Mouse (Mus musculus) frontal cortex, postnatal 10 days (tissue): ENCODE measurements at regions not wholly inside any gene's neighbourhood (a gene's known extent, or its start where the extent isn't known, plus 50 kb on each side); places are given as distances from the start of the nearest gene placed in this dataset.
A peak's percentile ranks its signal among the peaks of the same experiment; 100 is the strongest.

Experiments
- DNase-seq, 2 experiments: peaks; one replicate each; pipeline ENCODE4 v3.0.0; 2022; ENCODE audit warnings: low spot score in 2 of 2, mixed read lengths in 1 of 2

DNA sequence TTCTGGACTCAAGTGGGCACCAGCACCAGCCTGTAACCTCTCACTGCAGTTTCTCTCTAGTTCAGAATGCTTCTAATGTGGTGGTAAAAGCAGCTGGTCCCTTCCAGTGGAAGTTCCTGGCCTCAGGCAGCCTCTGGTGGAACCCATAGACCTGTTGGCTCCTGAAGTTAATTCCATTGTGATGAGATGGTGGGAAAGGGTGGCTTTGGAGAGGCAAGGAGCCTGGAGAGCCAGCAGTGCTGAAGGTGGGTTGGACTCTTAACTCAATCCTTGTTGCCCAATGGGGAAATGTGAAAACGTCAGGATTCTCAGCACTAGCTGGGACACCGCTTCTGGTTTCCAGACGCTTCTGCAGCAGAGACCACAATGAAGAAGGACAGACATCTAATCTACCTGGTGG is 210.9 kb downstream of the Opa1 start:
- DNase-seq = no peak

DNA sequence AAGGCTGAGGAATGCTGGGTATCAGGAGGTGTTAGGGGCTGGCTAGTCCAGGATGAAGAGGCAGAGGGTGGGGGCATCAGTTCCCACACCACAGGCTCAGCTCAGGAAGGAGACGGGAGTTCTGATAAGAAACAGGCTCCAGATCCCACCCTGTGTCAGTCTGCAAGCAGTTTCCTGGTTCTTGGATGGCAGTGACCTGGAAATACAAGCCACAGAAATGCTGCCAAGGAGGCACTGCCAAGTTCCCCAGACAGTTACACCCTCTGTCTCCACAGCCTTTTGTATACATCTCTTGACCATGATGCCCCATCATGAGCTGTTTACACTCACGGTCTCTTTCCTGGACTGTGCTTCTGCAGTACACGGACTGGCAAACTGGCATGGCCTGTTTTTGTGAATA is 220.1 kb downstream of the Opa1 start:
- DNase-seq = no peak

DNA sequence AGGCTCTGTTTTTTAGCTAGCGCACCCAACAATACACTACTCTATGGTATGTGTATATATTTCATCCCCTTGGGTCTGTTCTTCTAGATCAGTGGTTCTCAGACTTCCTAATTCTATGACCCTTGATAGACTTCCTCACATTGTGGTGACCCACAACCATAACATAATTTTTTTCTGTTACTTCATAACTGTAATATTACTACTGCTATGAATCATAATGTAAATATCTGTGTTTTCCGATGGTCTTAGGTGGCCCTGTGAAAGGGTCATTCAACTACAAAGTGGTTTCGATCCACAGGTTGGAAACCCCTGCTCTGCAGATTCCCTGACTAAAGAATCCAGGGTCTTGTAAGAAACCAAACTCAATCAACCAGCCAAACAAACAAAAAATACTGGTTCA is 220.8 kb downstream of the Opa1 start:
- no peak for DNase-seq

DNA sequence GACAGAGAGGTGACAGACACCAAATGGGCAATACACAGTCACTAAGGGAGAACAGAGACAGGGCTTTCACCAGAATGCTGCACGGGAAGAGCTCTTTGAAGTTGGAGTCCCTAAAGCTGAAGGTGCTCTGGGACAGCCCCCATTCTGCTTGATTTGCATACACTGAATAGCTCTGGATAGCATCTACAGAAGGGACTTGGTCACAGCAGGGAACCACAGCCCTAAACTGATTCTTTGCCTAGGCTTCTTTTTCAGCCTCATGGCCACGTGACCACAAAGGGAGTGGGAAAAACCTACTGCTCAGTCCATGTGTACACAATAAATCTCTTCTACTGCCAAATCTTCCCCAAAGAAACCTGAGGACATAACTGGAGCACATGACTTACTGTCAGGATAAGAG is 221.3 kb downstream of the Opa1 start:
- DNase-seq = no peak

DNA sequence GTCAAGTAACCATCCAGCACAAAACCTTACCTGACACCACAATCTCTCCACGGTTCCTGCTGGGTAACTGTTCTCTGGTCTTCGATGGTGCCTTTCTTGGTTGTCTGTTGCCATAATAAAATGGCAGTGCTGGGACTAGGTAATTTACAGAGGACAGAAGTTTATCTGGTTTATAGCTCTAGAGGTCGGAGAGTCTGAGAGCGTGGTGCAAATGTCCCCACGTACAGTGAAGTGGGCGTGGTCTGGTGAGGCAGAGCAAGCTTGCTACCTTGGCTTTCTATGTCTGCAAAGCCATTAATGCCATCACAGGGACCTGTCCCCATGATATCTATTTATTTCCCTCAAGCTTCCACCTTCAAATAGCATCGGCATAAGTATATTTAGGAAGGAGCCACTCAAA is 223.0 kb downstream of the Opa1 start:
- DNase-seq = no peak

DNA sequence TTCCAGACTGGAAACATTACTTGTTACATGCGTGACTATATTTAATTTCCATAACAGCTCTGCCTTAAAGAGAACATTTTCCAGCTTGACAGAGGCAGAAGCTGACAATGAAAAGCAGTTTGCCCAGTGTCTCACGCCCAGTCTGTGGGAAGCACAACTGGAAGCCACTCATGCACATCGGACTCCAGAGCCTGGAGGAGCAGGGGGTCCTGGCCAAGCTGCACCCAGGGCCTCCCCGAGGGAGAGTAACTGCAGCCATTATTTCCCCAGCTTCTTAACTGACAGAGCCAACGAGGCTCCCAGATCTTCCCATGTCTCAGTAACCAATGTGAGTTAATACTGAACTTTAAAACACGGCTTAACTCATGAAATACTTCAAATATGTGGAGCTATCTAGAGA is 223.5 kb downstream of the Opa1 start:
- DNase-seq = no peak

DNA sequence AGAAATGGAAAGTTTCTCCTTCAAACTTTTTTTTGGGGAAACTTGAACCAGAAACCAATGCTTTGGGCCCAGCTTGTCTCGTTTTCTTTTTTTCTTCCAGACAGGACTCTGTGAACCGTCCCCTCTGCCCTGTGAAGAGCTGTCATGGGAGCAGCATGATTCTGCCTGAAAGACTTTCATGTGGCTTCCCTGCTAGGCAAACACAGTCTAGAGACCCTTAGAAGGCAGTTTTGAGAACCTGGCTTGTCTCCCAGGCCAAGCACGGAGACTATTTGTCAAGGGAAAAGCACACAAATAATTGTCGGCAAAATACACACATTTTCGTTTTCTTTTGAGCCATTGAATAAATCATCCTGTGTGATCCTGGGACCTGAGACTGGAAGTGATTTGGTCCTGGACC is 228.7 kb downstream of the Opa1 start:
- DNase-seq = no peak

DNA sequence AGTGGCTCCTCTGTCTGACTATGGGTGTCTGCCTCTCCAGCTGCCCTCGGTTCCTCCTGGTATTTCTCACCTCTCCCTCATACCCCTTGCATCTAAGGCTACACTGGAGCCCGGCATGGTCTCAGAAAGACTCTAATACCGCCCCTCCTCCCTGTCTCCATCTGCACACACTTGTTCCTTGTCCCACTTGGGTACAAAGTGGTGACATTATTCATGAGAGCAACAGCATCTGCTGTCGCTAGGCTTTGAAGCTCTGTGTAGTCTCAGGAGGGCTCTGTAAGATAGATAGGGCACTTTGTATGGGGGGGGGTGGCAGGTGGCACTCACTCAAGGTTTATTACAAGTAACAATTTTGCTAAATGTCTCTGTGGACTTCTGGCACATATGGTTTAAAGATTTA is 229.7 kb downstream of the Opa1 start:
- no peak for DNase-seq

DNA sequence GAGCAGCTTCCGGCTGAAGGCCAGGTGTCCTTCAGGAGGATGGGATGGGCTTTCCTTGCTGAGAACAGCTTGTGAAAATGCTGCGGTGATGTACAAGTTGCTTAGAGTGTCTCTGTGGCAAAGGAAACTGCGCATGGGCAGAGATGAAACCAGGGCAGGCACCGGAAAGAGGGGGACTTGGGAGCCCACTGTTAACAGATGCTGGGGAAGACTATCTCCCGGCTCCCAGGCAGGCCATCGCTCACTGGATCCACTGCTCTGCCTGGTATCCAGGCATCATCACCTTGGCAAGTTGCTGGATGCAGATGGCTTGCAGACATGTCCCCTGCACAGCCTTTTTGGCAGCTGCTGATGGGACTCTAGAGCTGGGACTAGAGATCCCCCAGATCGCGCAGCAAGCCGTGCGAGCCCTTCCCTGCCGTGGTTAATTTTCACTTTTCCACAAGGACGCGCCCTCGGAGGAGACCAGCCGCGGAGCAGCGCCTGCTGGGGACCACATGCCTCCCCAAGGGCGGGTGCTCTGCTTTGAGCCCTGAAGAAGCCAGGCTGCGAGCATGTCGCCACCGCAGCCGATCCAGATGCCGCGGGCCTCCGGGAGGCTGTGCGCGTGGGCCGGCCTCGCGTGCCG is 234.4 kb downstream of the Opa1 start:
- DNase-seq = peak; percentile 50 to 56

DNA sequence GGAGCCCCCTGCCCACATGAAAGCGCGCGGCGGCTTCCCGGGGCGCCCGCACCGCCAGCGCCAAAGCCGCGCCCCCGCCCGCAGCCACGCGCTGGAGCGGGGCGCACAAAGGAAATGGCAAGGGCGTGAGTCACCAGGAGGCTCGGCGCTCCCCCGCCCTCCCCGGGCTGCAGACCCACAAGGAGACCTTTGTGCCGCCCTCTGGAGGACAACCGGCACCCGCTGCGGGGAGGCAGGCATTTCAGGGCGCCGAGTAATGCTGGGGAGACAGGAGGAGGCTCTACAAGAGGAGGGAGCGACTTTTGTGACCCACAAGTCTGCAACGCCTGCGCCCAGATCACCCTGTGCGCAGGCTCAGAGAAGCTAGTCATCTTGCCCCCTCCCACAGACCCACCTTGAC is 234.9 kb downstream of the Opa1 start:
- peak; percentile 77 for DNase-seq

DNA sequence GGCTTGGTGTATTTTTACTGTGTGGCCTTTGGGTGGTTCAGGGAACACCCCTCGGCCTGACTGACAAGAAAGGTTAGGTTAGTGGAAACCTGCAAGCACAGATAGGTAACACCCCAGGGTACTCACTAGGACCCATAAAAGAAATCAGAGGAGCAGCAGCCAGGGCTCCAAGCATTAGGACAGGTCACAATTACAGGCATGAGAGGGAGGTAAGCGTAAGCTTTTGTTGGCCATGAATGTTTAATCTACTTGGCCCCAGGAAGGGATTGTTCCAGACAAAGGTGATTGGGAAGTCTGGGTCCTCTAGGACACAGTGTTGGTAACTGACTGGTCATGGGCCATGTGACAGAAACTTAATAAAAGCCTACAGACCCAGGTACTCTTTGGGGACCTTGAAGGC is 235.5 kb downstream of the Opa1 start:
- no peak for DNase-seq

DNA sequence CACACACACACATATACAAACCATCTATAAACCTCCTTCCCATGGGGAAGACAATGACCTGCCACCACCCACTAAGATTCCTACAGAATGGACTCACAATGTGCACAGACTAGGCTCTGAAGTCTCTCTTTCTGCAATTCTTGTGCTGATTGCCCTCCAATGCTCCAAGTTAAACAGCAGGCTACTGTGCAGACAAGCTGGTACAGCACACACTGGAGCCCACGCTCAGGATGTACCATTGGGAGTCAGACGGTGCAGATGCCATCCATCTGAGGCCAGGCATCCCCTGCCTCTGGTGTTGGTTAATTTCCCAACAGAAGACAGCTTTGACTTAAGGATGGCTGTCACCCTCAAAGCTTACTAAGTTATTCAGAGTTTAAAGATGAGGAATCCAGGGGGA is 236.1 kb downstream of the Opa1 start:
- DNase-seq = no peak

DNA sequence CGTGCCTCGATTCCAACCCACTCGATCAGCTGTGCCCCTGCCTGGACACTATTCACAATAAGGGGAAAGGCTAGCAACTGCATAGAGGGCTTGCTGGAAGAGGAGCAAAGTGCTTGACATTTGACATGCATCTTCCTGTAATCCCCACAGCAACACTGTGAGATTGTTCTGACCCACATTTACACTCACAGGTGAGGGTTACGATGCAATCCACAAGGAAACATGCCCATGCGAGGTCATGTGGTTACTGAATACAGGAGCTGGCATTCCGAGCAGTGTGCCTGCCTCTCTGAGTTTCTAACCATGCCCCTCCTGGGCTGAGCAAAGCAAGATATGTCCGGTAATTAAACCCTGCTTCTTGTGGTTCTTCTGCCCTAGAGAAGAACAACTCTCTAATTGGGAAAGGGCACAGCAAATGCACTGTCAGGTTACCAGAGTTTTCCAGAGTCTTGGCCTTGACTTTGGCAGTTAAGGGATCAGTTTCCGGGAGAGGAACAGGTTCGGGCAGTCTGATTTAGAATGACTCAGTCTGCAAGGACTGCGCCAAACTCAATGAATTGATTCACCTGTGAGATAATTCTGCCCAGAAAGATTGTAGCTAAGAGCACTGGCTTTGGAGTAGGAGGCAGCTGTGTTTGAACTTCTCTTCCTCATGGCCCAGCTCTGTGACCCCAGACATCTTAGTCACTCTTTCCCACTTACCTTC is 236.7 kb downstream of the Opa1 start:
- no peak for DNase-seq

DNA sequence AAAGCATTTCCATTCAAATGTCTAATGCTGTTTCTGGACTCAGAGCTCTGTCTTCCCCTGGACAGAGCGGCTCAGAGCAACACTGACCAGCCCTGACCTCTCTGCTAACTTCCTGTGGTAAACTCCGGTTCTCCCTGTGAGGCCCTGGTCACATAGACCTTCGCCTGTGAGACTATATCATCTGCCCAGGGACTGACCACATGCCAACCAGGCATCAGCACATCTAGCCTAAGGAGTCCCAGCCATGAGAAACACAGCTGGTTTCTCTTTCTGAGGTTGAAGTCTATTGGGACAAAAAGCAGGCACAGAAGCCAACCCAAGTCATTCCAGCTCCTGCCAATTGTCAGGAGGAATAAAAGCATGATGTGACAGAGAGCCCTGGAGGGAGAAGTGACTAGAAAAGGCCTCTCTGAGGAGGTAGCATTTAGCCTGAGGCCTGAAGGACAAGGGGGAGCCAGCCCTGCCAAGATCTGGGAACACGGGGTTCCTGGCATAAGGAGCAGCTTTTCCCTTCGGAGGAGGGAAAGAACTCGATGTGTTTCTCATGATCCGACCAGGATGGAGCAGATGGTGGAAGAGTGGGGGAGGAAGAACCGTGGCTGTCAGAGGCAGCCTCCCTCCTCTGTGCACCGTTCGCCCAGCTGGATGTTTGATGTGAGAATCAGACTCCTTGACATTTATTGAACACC is 237.7 kb downstream of the Opa1 start:
- peak; percentile 40 to 57 for DNase-seq

DNA sequence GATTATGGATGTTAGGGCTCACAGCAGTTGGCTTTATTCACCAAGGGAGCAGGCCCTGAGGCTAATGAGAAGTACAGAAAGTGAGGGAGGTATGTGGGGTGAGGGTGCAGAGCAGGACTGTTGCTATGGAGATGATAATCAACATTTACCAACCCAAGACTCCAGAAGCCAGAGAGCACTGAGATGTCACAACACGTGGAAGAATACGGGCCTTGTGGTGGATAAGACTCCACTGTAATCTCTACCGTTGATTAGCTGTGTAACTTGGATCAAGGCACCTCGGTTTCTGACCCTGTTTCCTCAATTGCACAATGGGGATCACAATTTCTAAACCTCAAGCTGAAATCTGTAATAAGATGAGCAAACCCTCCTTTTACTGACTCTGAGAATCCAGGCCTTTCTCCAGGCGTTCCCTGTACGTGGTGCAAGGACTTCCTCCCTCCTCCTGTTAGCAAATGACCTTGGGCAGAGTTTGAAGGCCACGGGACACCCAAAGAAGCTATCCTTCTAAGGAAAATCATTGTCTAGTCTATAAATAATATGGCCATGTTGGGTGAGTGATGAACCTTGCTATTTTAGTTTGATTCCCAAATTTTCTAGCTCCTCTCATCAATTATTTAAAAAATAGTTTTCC is 239.8 kb downstream of the Opa1 start:
- DNase-seq = no peak

DNA sequence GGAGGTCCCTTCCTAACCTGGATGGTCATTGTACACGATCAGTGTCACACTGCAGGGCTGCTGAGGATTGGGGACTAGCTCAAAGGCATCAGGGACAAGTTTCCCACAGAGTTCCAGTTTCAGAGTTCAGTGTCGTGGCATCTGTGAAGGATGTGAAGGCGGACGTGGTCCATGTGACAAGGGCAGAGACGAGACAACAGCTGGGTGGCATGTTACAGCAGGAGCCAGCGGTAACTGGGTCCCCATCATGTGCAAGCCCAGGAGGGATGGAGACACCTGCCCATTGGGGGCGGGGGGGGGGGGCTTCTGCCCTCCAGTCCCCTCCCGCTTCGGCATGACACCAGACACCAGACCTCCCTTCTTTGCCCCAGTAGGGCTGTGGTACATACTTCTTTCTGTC is 241.6 kb downstream of the Opa1 start:
- no peak for DNase-seq

DNA sequence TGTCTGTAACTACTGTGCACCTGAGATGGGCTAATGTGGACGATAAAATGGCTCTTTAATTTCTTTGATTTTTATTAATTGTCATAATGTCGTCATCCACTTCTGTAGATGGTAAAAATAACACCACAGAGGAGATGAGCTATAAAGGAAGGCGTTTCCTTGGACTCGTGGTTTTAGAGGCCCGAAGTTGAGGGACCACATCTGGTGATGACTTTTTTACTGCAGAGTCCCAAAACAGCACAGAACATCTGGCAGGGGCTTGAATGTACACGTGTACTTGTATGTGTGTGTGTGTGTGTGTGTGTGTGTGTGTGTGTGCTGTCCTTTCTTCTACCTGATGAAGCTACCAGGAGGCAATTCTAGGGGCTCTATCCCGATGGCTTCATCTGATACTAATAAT is 242.1 kb upstream of the Hes1 start:
- no peak for DNase-seq

DNA sequence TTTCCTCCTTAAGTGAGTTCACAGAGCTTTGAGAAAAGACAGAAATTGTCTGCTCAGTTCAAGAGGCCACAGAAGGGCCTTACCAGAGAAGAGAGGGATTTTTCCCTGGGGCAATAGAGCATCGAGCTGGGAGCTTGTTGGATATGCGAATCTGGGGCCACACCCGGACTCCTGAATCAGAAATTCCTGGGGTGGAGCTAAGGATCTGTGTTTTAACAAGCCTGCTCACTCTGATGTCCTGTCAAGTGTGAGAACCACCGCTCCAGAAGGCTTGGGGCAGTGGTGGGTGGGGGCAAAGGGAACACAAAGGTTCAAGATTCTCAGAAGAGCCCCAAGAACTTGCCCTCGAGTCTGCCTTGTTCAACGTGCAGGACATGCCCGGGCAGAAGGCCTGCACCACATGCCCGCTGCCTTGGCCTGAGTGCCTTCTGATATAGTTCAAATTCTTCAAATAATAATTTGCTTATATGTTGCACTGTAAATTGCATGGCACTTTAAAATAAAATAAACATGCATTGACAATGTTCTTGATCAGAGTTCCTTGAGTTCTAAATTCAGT is 241.3 kb upstream of the Hes1 start:
- DNase-seq = no peak

DNA sequence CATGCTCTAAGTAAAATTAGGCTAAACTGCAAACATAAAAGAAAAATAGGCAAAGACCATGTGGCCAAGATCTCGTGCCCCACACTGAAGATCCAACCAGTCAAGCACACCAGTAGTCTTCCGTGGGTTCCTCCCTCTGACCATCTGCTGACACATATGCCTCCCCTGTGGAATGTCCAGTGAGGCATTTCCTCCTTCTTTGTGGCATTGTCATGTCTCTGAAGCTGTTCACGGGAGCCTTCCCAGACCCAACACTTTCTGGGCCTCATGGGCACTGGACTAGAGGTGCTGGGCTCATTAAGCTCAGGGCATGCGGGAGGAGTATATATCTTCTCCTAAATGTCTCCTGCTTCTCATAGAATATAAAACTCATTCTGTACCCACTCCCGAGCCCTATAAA is 237.3 kb upstream of the Hes1 start:
- DNase-seq = no peak

DNA sequence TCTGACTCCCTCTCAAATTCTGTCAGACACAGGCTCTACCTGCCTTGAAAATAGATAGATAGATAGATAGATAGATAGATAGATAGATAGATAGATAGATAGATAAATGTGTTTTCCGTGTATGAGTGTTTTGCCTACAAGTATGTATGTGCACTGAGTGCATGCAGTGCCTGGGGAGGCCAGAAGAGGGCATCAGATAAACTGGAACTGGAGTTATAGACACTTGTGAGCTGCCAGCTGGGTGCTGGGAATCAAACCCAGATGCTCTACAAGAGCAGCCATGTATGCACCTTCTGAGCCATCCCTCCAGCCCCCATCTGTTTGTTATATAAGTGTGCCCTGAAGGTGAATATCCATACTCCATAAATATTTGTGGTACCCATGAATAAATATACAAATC is 236.4 kb upstream of the Hes1 start:
- no peak for DNase-seq

DNA sequence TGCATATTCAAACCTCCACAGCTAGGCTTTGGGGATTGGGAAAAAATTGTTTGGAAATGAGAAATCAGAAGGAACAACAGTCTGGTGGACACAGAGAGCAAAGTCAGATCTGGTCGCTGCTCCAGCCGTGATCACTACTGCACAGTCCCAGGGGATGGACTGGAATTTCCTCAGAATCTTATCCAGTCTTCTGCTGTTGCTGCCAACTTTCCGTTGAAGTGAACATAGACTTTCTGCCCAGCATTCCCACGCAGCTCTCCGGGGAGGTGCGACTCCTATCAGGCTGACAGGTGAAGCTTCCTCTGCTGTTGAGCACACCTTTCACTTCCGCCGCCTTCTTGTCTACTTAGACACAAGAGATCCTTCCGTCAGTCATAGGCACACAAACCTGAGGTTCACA is 234.7 kb upstream of the Hes1 start:
- no peak for DNase-seq

DNA sequence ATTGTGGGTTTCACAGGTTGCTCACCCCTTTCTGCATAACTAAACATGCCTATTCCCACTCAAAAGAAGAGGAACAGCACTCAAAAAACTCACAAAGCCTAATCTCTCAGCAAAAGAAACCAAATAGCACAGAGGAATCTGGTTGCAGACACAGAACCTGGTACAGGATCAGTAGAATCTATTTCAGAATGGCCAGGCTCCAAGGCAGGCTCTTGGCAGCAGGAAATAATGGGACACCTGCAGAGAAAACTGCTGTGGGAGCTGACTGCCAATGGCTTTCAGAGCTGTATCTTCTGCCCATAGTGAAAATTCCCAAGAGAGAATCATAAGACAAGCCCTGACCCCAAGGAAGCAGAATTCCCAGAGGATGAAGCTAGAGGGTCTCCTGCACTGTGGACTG is 234.1 kb upstream of the Hes1 start:
- DNase-seq = no peak

DNA sequence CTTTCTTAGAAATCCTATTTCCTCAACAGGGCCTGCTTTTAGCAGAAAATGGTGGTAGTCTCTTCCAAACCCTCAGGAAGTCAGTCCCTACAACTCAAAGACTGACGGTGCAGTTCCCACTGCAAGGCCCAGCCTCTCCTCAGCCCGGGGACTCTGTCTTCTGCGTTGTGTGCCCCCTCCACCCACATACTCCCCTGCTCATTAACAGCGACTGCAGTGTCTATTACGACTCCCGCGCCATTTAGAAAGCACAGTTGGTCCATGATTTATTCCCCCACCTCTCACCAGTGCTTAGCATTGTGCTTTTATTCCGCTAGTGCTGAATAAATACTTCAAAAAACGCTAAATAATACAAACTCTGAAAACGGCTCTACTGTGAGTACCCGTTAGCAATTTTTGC is 230.9 kb upstream of the Hes1 start:
- DNase-seq = no peak
